Mouse (Mus musculus): Measurements from ENCODE around the gene Pacsin3.

- TF ChIP-seq POLR2AphosphoS5 (IDR thresholded peaks at IDR 0.05; ENCODE audit: insufficient replicate concordance, low read depth, low read length) (no peak), CTCF (IDR thresholded peaks at IDR 0.05; ENCODE audit: low read depth, low read length) (no peak)
Observed at GRCm38 (mm10) chr2:91283972-91284371, 28.2 kb downstream of the Pacsin3 start.
